Mouse (Mus musculus) lung, postnatal 0 days (tissue): ENCODE data around the gene Ifit1bl1.
A peak's percentile ranks its signal among the peaks of the same experiment; 100 is the strongest.

Experiments used
- CTCF ChIP-seq: IDR thresholded peaks from 2 replicates; pipeline ENCODE4 v1.5.1; 2016; ENCODE audit warnings: antibody characterized with exemption, mild to moderate bottlenecking
- EP300 ChIP-seq: IDR thresholded peaks from 2 replicates; pipeline ENCODE4 v1.6.1; 2016; ENCODE audit warnings: antibody characterized with exemption, mild to moderate bottlenecking, control low read depth

DNA sequence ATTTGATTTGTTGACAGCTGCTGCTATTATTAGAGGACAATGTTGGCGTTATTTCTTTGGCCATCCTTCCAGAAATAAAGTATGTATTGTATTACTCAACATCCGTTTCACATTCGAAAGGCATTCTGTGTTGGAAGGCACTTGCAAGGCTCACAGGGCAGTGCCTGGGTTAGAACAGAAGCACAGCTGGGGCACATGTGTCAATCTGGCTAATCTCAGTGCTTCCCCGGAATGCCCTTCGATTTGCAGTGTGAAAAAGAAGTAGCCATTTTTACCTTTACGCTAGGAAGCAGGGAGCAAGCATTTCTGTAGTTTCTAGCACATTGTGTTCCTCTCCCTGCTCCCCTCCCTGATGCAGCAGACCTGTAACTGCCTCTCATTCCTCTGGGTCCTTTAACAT lies 48.7 kb downstream of the Ifit1bl1 start:
- TF ChIP-seq CTCF (no peak), EP300 (peak; percentile 73)
